ENCODE assay signal across 21 mouse cellular contexts in genomic region chr16:92970587-92970986, GRCm38 (mm10).
DNase-seq lines count a peak whose midpoint lies in the region; ATAC-seq and TF ChIP-seq lines count a peak whose summit lies in the region.
"Had no signal": no experiment of that assay in that cellular context is flagged by ENCODE, and none has a peak within 500 bp of the region (broad histone marks: within the 10 kb centered on the region; RNA-seq: fewer than 3 reads in every experiment).

No protein-coding gene starts in this region.

- 72% methylated on average over 2 of the region's 2 CpGs for WGBS in heart, embryonic 10.5 days
- WGBS in hindbrain, embryonic 11.5 days, result 90% methylated on average over 2 of the region's 2 CpGs

- no peaks in the 10 kb centered on the region for H3K9me3 ChIP-seq in heart, embryonic 10.5 days
- H3K9me3 ChIP-seq in hindbrain, embryonic 11.5 days (ENCODE audit: control insufficient read depth, low read length), result no peaks in the 10 kb centered on the region
- H3K9me3 ChIP-seq: G1E had no signal

- H3K79me2 ChIP-seq in myocyte (ENCODE audit: control insufficient read depth, insufficient read depth), result no peaks in the 10 kb centered on the region

- DNase-seq in heart, adult 11 months, result peak; percentile 23
- DNase-seq in heart, adult 18-20 months, result no peak
- DNase-seq in heart, embryonic 10.5 days (ENCODE audit: low spot score), result peak; percentile 10
- DNase-seq in heart, postnatal 10 days, result no peak
- DNase-seq in hindbrain, embryonic 11.5 days (ENCODE audit: low spot score), result no peak
- DNase-seq: adrenal gland, adult 2 months; adrenal gland, adult 8-10 months; adrenal gland, postnatal 10 days; adrenal gland, postnatal 14 days; adrenal gland, postnatal 25 days; adrenal gland, postnatal 36 days; B cell, adult 2 months; cerebellum, adult 11 months; cerebellum, adult 11-12 months; cerebellum, adult 18-20 months had no signal

- peaks cover 14% of the 10 kb centered on the region; the same call in 1 of the 2 replicates for H3K27me3 ChIP-seq in heart, embryonic 10.5 days (ENCODE audit: insufficient read depth, poor library complexity, severe bottlenecking)
- no peaks in the 10 kb centered on the region for H3K27me3 ChIP-seq in myocyte (ENCODE audit: control insufficient read depth, insufficient read depth, insufficient read length)
- no peaks in the 10 kb centered on the region for H3K27me3 ChIP-seq in hindbrain, embryonic 11.5 days (ENCODE audit: control insufficient read depth, insufficient read depth, low read length)
- H3K27me3 ChIP-seq: CH12.LX, Patski had no signal

- H3K9ac ChIP-seq in hindbrain, embryonic 11.5 days (ENCODE audit: low read depth, low read length), result no peak overlapping the region

- no peaks in the 10 kb centered on the region for H3K36me3 ChIP-seq in heart, embryonic 10.5 days
- H3K36me3 ChIP-seq in myocyte (ENCODE audit: control insufficient read depth, insufficient read depth), result no peaks in the 10 kb centered on the region
- H3K36me3 ChIP-seq in hindbrain, embryonic 11.5 days (ENCODE audit: control insufficient read depth, insufficient read depth, low read length), result no peaks in the 10 kb centered on the region
- H3K36me3 ChIP-seq: G1E had no signal

- no peak overlapping the region for H3ac ChIP-seq in myocyte (ENCODE audit: control insufficient read depth, insufficient read length)

- ATAC-seq in hindbrain, embryonic 11.5 days (ENCODE audit: low FRiP score), result no peak
- ATAC-seq: activated CD4-positive, CD25-positive, alpha-beta regulatory T cell, adult 4 months; CD4-positive, CD25-positive, alpha-beta regulatory T cell, adult 4 months; Patski had no signal

- no peak overlapping the region for H3K4me3 ChIP-seq in heart, embryonic 10.5 days
- no peak overlapping the region for H3K4me3 ChIP-seq in myocyte
- H3K4me3 ChIP-seq in hindbrain, embryonic 11.5 days (ENCODE audit: low read depth, low read length), result no peak overlapping the region

- no peak for TF ChIP-seq POLR2A in myocyte (IDR thresholded peaks at IDR 0.05; ENCODE audit: insufficient read length, low read depth)

- intact Hi-C loops in heart, postnatal 10 days (cut with DNase I), result no loop called here

- H3K4me1 ChIP-seq in heart, embryonic 10.5 days, result no peaks in the 10 kb centered on the region
- no peaks in the 10 kb centered on the region for H3K4me1 ChIP-seq in hindbrain, embryonic 11.5 days (replicated peaks; ENCODE audit: control insufficient read depth, insufficient read depth, low read length)

- H3K27ac ChIP-seq in heart, embryonic 10.5 days, result no peak overlapping the region
- no peak overlapping the region for H3K27ac ChIP-seq in hindbrain, embryonic 11.5 days (ENCODE audit: low read depth, low read length)

- no peak overlapping the region for H3K4me2 ChIP-seq in myocyte (ENCODE audit: low read depth)
- no peak overlapping the region for H3K4me2 ChIP-seq in hindbrain, embryonic 11.5 days (replicated peaks; ENCODE audit: low read depth, low read length)

TF ChIP-seq in myocyte, 11 proteins besides CTCF, POLR2A, EP300 and RAD21:
- TF ChIP-seq MYOD1 (IDR thresholded peaks at IDR 0.05; ENCODE audit: control insufficient read depth in 1 of 3, insufficient read length in 2 of 3, low read depth in 2 of 3), result peak in 2 of 3 experiments; percentile 63 to 69
- no peak for TF ChIP-seq TCF12 (IDR thresholded peaks at IDR 0.05; ENCODE audit: insufficient read depth, poor library complexity, severe bottlenecking)
- TF ChIP-seq TCF3 (IDR thresholded peaks at IDR 0.05; ENCODE audit: insufficient read length, low read depth), result no peak

Comparison
In these comparisons a context has a peak if more than half of its experiments do, and no peak if none do; other contexts are left out.
1. DNase-seq: peak in heart, adult 11 months (single experiment) and heart, embryonic 10.5 days (single experiment); none in heart, adult 18-20 months (0 of 2), heart, postnatal 10 days (0 of 2) and hindbrain, embryonic 11.5 days (single experiment).